Mouse (Mus musculus) embryonic facial prominence, embryonic 13.5 days (tissue): ENCODE results near the gene C1galt1c1. TPM values are rescaled to one million over a fixed set of nuclear protein-coding genes. Genes with fewer than 3 reads are reported as not detected.
A peak's percentile ranks its signal among the peaks of the same experiment; 100 is the strongest.

Experiments used
- ATAC-seq: fragments of 200-750 bp; cut with Nextera tagmentation; 2 replicates; pipeline ENCODE4 v1.8.0; 2017; ENCODE audit warnings: low read depth; ENCODE audit not compliant: insufficient number of reproducible peaks, insufficient read depth, low FRiP score, low TSS enrichment
- H3K27ac ChIP-seq: fragments of 300-500 bp; sonication (generic); 2 replicates; pipeline ENCODE4 v1.5.1; 2015; ENCODE audit warnings: moderate library complexity, mild to moderate bottlenecking, inconsistent platforms
- H3K27me3 ChIP-seq: fragments of 300-500 bp; sonication (generic); 2 replicates; pipeline ENCODE4 v1.6.1; 2015; ENCODE audit warnings: mild to moderate bottlenecking, inconsistent platforms
- H3K36me3 ChIP-seq: fragments of 300-500 bp; sonication (generic); 2 replicates; pipeline ENCODE4 v1.6.1; 2015; ENCODE audit warnings: mild to moderate bottlenecking, inconsistent platforms
- H3K4me1 ChIP-seq: fragments of 300-500 bp; sonication (generic); 2 replicates; pipeline ENCODE4 v1.6.1; 2015; ENCODE audit warnings: inconsistent platforms
- H3K4me2 ChIP-seq: fragments of 300-500 bp; sonication (generic); 2 replicates; pipeline ENCODE4 v1.6.1; 2015; ENCODE audit warnings: moderate library complexity, mild to moderate bottlenecking, inconsistent platforms
- H3K4me3 ChIP-seq: fragments of 300-500 bp; sonication (generic); 2 replicates; pipeline ENCODE4 v1.5.1; 2015; ENCODE audit warnings: mild to moderate bottlenecking, inconsistent platforms
- H3K9ac ChIP-seq: fragments of 300-500 bp; sonication (generic); 2 replicates; pipeline ENCODE4 v1.6.1; 2015; ENCODE audit warnings: mild to moderate bottlenecking, inconsistent platforms
- H3K9me3 ChIP-seq: fragments of 300-500 bp; sonication (generic); 2 replicates; pipeline ENCODE4 v1.6.1; 2016; ENCODE audit warnings: inconsistent platforms
- WGBS: fragments of 180-500 bp; shearing (Covaris S2); methylation state at CpG from one replicate; pipeline ENCODE4 v1.1.7; 2015; ENCODE audit warnings: mixed read lengths; 5-methylcytosine and 5-hydroxymethylcytosine counted together
- polyA plus RNA-seq: library from polyadenylated mRNA; unstranded; fragments of >200 nt; fragmentation: Nextera tagmentation; extraction: Ambion mirVana; gene quantifications from 2 replicates; pipeline ENCODE4 v1.2.1, GENCODE M21; 2015

The C1galt1c1 gene
- polyA plus RNA-seq = 24.9 and 26.5 TPM in 2 replicates

GRCm38 (mm10) chrX:38634801-38635637 is at the start of gene C1galt1c1:
Gene C1galt1c1, minus strand, starts transcription at chrX:38635087.
- H3K4me2 ChIP-seq = peak within 1 kb of the TSS; percentile 53
- peak within 1 kb of the TSS; percentile 74 for H3K9ac ChIP-seq
- H3K27me3 ChIP-seq = no peaks in the 10 kb centered on the region
- H3K27ac ChIP-seq = peak within 1 kb of the TSS; percentile 86
- WGBS = 24% methylated on average over 42 of the region's 43 CpGs
- ATAC-seq = peak; percentile 99
- H3K36me3 ChIP-seq = no peaks in the 10 kb centered on the region
- no peaks in the 10 kb centered on the region; the same call in 1 of the 2 replicates for H3K4me1 ChIP-seq
- peak within 1 kb of the TSS; percentile 54 for H3K4me3 ChIP-seq
- no peaks in the 10 kb centered on the region for H3K9me3 ChIP-seq

GRCm38 (mm10) chrX:38681972-38682371 is 47.1 kb upstream of the C1galt1c1 start:
- Histone ChIP-seq H3K36me3 (no peaks in the 10 kb centered on the region), H3K27ac (no peak overlapping the region), H3K4me1 (no peaks in the 10 kb centered on the region), H3K4me3 (no peak overlapping the region), H3K9ac (no peak overlapping the region), H3K4me2 (no peak overlapping the region), H3K27me3 (no peaks in the 10 kb centered on the region), H3K9me3 (no peaks in the 10 kb centered on the region)
- ATAC-seq = no peak
- 34% methylated on average over 2 of the region's 2 CpGs for WGBS

- no peaks in the 10 kb centered on the region for H3K36me3 ChIP-seq
- H3K4me3 ChIP-seq = no peak overlapping the region
- no peaks in the 10 kb centered on the region for H3K4me1 ChIP-seq
- H3K27ac ChIP-seq = no peak overlapping the region
- 48% methylated on average over 6 of the region's 6 CpGs for WGBS
- no peaks in the 10 kb centered on the region for H3K9me3 ChIP-seq
- H3K27me3 ChIP-seq = no peaks in the 10 kb centered on the region
- no peak for ATAC-seq
- no peak overlapping the region for H3K4me2 ChIP-seq
- no peak overlapping the region for H3K9ac ChIP-seq
Observed at GRCm38 (mm10) chrX:38669111-38669903, 34.4 kb upstream of the C1galt1c1 start.

- ATAC-seq = no peak
- no peaks in the 10 kb centered on the region for H3K9me3 ChIP-seq
- no peaks in the 10 kb centered on the region for H3K4me1 ChIP-seq
- H3K4me2 ChIP-seq = no peak overlapping the region
- no peak overlapping the region for H3K4me3 ChIP-seq
- no peak overlapping the region for H3K27ac ChIP-seq
- no peak overlapping the region for H3K9ac ChIP-seq
- 75% methylated on average over 4 of the region's 4 CpGs for WGBS
- H3K27me3 ChIP-seq = no peaks in the 10 kb centered on the region
- no peaks in the 10 kb centered on the region for H3K36me3 ChIP-seq
Observed at GRCm38 (mm10) chrX:38656206-38656883, 21.5 kb upstream of the C1galt1c1 start.

- no peak overlapping the region for H3K4me3 ChIP-seq
- H3K4me2 ChIP-seq = no peak overlapping the region
- no peaks in the 10 kb centered on the region for H3K9me3 ChIP-seq
- H3K9ac ChIP-seq = no peak overlapping the region
- no peaks in the 10 kb centered on the region for H3K4me1 ChIP-seq
- WGBS = 84% methylated on average over 5 of the region's 5 CpGs
- H3K27ac ChIP-seq = no peak overlapping the region
- H3K36me3 ChIP-seq = no peaks in the 10 kb centered on the region
- ATAC-seq = no peak
- no peaks in the 10 kb centered on the region for H3K27me3 ChIP-seq
Observed at GRCm38 (mm10) chrX:38654681-38655080, 19.8 kb upstream of the C1galt1c1 start.

- H3K4me2 ChIP-seq = no peak overlapping the region
- no peak overlapping the region for H3K9ac ChIP-seq
- no peaks in the 10 kb centered on the region for H3K9me3 ChIP-seq
- ATAC-seq = no peak
- no peak overlapping the region for H3K4me3 ChIP-seq
- WGBS = 69% methylated on average over 1 of the region's 1 CpGs
- H3K4me1 ChIP-seq = no peaks in the 10 kb centered on the region
- H3K27ac ChIP-seq = no peak overlapping the region
- no peaks in the 10 kb centered on the region for H3K36me3 ChIP-seq
- H3K27me3 ChIP-seq = no peaks in the 10 kb centered on the region
Observed at GRCm38 (mm10) chrX:38653181-38653580, 18.3 kb upstream of the C1galt1c1 start.

GRCm38 (mm10) chrX:38651167-38651566 is 16.3 kb upstream of the C1galt1c1 start:
- H3K9me3 ChIP-seq = no peaks in the 10 kb centered on the region
- H3K27ac ChIP-seq = 0 out of 2 replicates have a peak overlapping the region, but pooled peaks have one; percentile 28
- no peaks in the 10 kb centered on the region for H3K36me3 ChIP-seq
- 37% methylated on average over 5 of the region's 7 CpGs for WGBS
- no peaks in the 10 kb centered on the region for H3K27me3 ChIP-seq
- H3K4me1 ChIP-seq = no peaks in the 10 kb centered on the region
- no peak for ATAC-seq
- H3K4me3 ChIP-seq = no peak overlapping the region
- H3K9ac ChIP-seq = no peak overlapping the region
- no peak overlapping the region for H3K4me2 ChIP-seq

GRCm38 (mm10) chrX:38650404-38651039 is 15.6 kb upstream of the C1galt1c1 start:
- Histone ChIP-seq H3K27me3 (no peaks in the 10 kb centered on the region), H3K9me3 (no peaks in the 10 kb centered on the region), H3K27ac (no peak overlapping the region), H3K36me3 (no peaks in the 10 kb centered on the region), H3K9ac (no peak overlapping the region), H3K4me1 (no peaks in the 10 kb centered on the region), H3K4me2 (0 out of 2 replicates have a peak overlapping the region, but pooled peaks have one; percentile 5), H3K4me3 (no peak overlapping the region)
- 61% methylated on average over 9 of the region's 9 CpGs for WGBS
- ATAC-seq = no peak

GRCm38 (mm10) chrX:38642183-38642582 is 7.3 kb upstream of the C1galt1c1 start:
- H3K4me2 ChIP-seq = no peak overlapping the region
- ATAC-seq = no peak
- no peak overlapping the region for H3K9ac ChIP-seq
- H3K36me3 ChIP-seq = no peaks in the 10 kb centered on the region
- no peaks in the 10 kb centered on the region for H3K9me3 ChIP-seq
- H3K4me1 ChIP-seq = no peaks in the 10 kb centered on the region
- 47% methylated on average over 4 of the region's 4 CpGs for WGBS
- H3K27me3 ChIP-seq = no peaks in the 10 kb centered on the region
- H3K27ac ChIP-seq = no peak overlapping the region
- H3K4me3 ChIP-seq = no peak overlapping the region

- H3K4me3 ChIP-seq = no peak overlapping the region
- no peak overlapping the region for H3K9ac ChIP-seq
- no peak overlapping the region for H3K4me2 ChIP-seq
- no peaks in the 10 kb centered on the region for H3K27me3 ChIP-seq
- H3K4me1 ChIP-seq = no peaks in the 10 kb centered on the region
- no peak for ATAC-seq
- no peaks in the 10 kb centered on the region for H3K9me3 ChIP-seq
- 49% methylated on average over 4 of the region's 4 CpGs for WGBS
- H3K36me3 ChIP-seq = no peaks in the 10 kb centered on the region
- H3K27ac ChIP-seq = no peak overlapping the region
Observed at GRCm38 (mm10) chrX:38641435-38641834, 6.5 kb upstream of the C1galt1c1 start.

- Histone ChIP-seq H3K27me3 (no peaks in the 10 kb centered on the region), H3K4me1 (no peaks in the 10 kb centered on the region; the same call in 1 of the 2 replicates), H3K27ac (peak overlapping the region; percentile 7; the same call in 1 of the 2 replicates), H3K4me2 (peak overlapping the region; percentile 52), H3K9ac (no peak overlapping the region), H3K4me3 (peak overlapping the region; percentile 37), H3K9me3 (no peaks in the 10 kb centered on the region), H3K36me3 (no peaks in the 10 kb centered on the region)
- no peak for ATAC-seq
Observed at GRCm38 (mm10) chrX:38635638-38635931, 698 bp upstream of the C1galt1c1 start.
